Mouse (Mus musculus) c-Kit-positive CD71-positive TER-119-negative erythroid progenitor cells, embryonic 14.5 days (primary cell): ENCODE measurements at regions not wholly inside any gene's neighbourhood (a gene's known extent, or its start where the extent isn't known, plus 50 kb on each side); places are given as distances from the start of the nearest gene placed in this dataset.

Source experiments
- DNase-seq: peaks from one replicate; pipeline ENCODE4 v3.0.0-alpha.2; 2013; ENCODE audit warnings: low read depth

GRCm38 (mm10) chr11:43370025-43370424 is 56.0 kb downstream of the Pttg1 start:
- no peak for DNase-seq

- DNase-seq = no peak
Observed at GRCm38 (mm10) chr11:43368346-43368745, 57.7 kb downstream of the Pttg1 start.

- no peak for DNase-seq
Observed at GRCm38 (mm10) chr11:43361858-43362257, 64.2 kb downstream of the Pttg1 start.

- DNase-seq = no peak
Observed at GRCm38 (mm10) chr11:43358390-43359291, 67.4 kb downstream of the Pttg1 start.

GRCm38 (mm10) chr11:43353602-43354001 is 72.4 kb downstream of the Pttg1 start:
- DNase-seq = no peak

- no peak for DNase-seq
Observed at GRCm38 (mm10) chr11:43353030-43353429, 73.0 kb downstream of the Pttg1 start.

- no peak for DNase-seq
Observed at GRCm38 (mm10) chr11:43351818-43352217, 74.2 kb downstream of the Pttg1 start.

- no peak for DNase-seq
Observed at GRCm38 (mm10) chr11:43351348-43351747, 74.7 kb downstream of the Pttg1 start.

GRCm38 (mm10) chr11:43350242-43350641 is 75.8 kb downstream of the Pttg1 start:
- DNase-seq = no peak

- no peak for DNase-seq
Observed at GRCm38 (mm10) chr11:43349564-43349963, 76.5 kb downstream of the Pttg1 start.

- DNase-seq = peak; percentile 32
Observed at GRCm38 (mm10) chr11:43348571-43348970, 77.5 kb downstream of the Pttg1 start.

- no peak for DNase-seq
Observed at GRCm38 (mm10) chr11:43346489-43346888, 79.6 kb downstream of the Pttg1 start.

GRCm38 (mm10) chr11:43344767-43345561 is 81.1 kb downstream of the Pttg1 start:
- DNase-seq = no peak

GRCm38 (mm10) chr11:43343574-43343973 is 82.5 kb downstream of the Pttg1 start:
- no peak for DNase-seq

- DNase-seq = no peak
Observed at GRCm38 (mm10) chr11:43338377-43338993, 87.6 kb downstream of the Pttg1 start.

GRCm38 (mm10) chr11:43335668-43336265 is 90.3 kb downstream of the Pttg1 start:
- no peak for DNase-seq

GRCm38 (mm10) chr11:43333547-43333946 is 92.5 kb downstream of the Pttg1 start:
- no peak for DNase-seq

GRCm38 (mm10) chr11:43313996-43314395 is 112.1 kb downstream of the Pttg1 start:
- no peak for DNase-seq
